Mouse (Mus musculus) cerebellum, adult 9-10 months (tissue): ENCODE results near the gene Hoxa7.

ENCODE experiments used
- DNase-seq: peaks from one replicate; pipeline ENCODE4 v3.0.0; 2022

Hoxa7 gene

GRCm38 (mm10) chr6:52237346-52238154, 15.9 kb upstream of the Hoxa7 start:
- DNase-seq, result no peak

- DNase-seq, result no peak
Measured at GRCm38 (mm10) chr6:52236806-52237205, 15.2 kb upstream of the Hoxa7 start.

GRCm38 (mm10) chr6:52235866-52236265, 14.2 kb upstream of the Hoxa7 start:
- DNase-seq, result no peak

- no peak for DNase-seq
Measured at GRCm38 (mm10) chr6:52235267-52235666, 13.6 kb upstream of the Hoxa7 start.

GRCm38 (mm10) chr6:52234428-52235140, 12.9 kb upstream of the Hoxa7 start:
- no peak for DNase-seq

GRCm38 (mm10) chr6:52233546-52234427, 12.1 kb upstream of the Hoxa7 start:
- DNase-seq, result no peak

- DNase-seq, result no peak
Measured at GRCm38 (mm10) chr6:52232984-52233545, 11.4 kb upstream of the Hoxa7 start.

GRCm38 (mm10) chr6:52232568-52232965, 10.9 kb upstream of the Hoxa7 start:
- DNase-seq, result no peak

GRCm38 (mm10) chr6:52231885-52232567, 10.4 kb upstream of the Hoxa7 start:
- DNase-seq, result no peak

- DNase-seq, result no peak
Measured at GRCm38 (mm10) chr6:52230516-52231165, 9.0 kb upstream of the Hoxa7 start, which contains the start of gene Hoxa9. TSS of gene Hoxa9 (minus strand) at chr6:52231089.

GRCm38 (mm10) chr6:52229558-52230416, 8.1 kb upstream of the Hoxa7 start:
- no peak for DNase-seq

- no peak for DNase-seq
Measured at GRCm38 (mm10) chr6:52228475-52229465, 7.1 kb upstream of the Hoxa7 start.

- no peak for DNase-seq
Measured at GRCm38 (mm10) chr6:52227470-52228222, 6.0 kb upstream of the Hoxa7 start.

- no peak for DNase-seq
Measured at GRCm38 (mm10) chr6:52226569-52227257, 5.1 kb upstream of the Hoxa7 start.

- no peak for DNase-seq
Measured at GRCm38 (mm10) chr6:52225612-52226568, 4.2 kb upstream of the Hoxa7 start.

GRCm38 (mm10) chr6:52224895-52225611, 3.4 kb upstream of the Hoxa7 start:
- DNase-seq, result no peak
